In genomic region chr2:52901300-52902013, GRCm38 (mm10) we compare ENCODE assay signal across 13 mouse cellular contexts. TPM values are rescaled to one million over a fixed set of nuclear protein-coding genes. Genes with fewer than 3 reads are reported as not detected.
DNase-seq lines count a peak whose midpoint lies in the region; ATAC-seq and TF ChIP-seq lines count a peak whose summit lies in the region.
"Had no signal": no experiment of that assay in that cellular context is flagged by ENCODE, and none has a peak within 500 bp of the region (broad histone marks: within the 10 kb centered on the region; RNA-seq: fewer than 3 reads in every experiment).

No protein-coding gene starts in this region.

- no peak for TF ChIP-seq CTCF in heart, adult 2 months (IDR thresholded peaks at IDR 0.05)

- ATAC-seq in liver, embryonic 11.5 days (replicated peaks; ENCODE audit: low FRiP score) = no peak
- no peak for ATAC-seq in megakaryocyte-erythroid progenitor cell, adult 5-6 weeks (replicated peaks; ENCODE audit: low FRiP score, low TSS enrichment, poor library complexity, severe bottlenecking)

- no peaks in the 10 kb centered on the region for H3K79me2 ChIP-seq in heart, adult 2 months (replicated peaks; ENCODE audit: control insufficient read depth, insufficient read depth, low read length)

- no peak for TF ChIP-seq EP300 in heart, adult 2 months (IDR thresholded peaks at IDR 0.05; ENCODE audit: insufficient read depth, low read depth, low read length)

- no peaks in the 10 kb centered on the region for H3K27me3 ChIP-seq in liver, embryonic 11.5 days (replicated peaks; ENCODE audit: control insufficient read depth, insufficient read depth, low read length)
- H3K27me3 ChIP-seq in heart, adult 2 months (ENCODE audit: control insufficient read depth, insufficient read depth, low read length) = no peaks in the 10 kb centered on the region
- H3K27me3 ChIP-seq: CH12.LX; kidney, embryonic 15.5 days; liver, embryonic 13.5 days had no signal

- 88% methylated on average over 6 of the region's 6 CpGs for WGBS in liver, embryonic 11.5 days
- 89% methylated on average over 6 of the region's 6 CpGs for WGBS in heart, adult 2 months

- no peaks in the 10 kb centered on the region for H3K9me3 ChIP-seq in liver, embryonic 11.5 days (ENCODE audit: control insufficient read depth, low read length)
- H3K9me3 ChIP-seq: heart, embryonic 13.5 days; kidney, embryonic 15.5 days; liver, embryonic 13.5 days; midbrain, embryonic 10.5 days had no signal

- no peak overlapping the region for H3K9ac ChIP-seq in liver, embryonic 11.5 days (ENCODE audit: low read depth, low read length)
- no peak overlapping the region for H3K9ac ChIP-seq in heart, adult 2 months (ENCODE audit: low read depth, low read length)
- H3K9ac ChIP-seq: heart, embryonic 13.5 days; kidney, embryonic 15.5 days; liver, embryonic 13.5 days had no signal

- peaks cover 11% of the 10 kb centered on the region for H3K4me1 ChIP-seq in liver, embryonic 11.5 days (replicated peaks; ENCODE audit: control insufficient read depth, insufficient read depth, low read length)
- no peaks in the 10 kb centered on the region for H3K4me1 ChIP-seq in heart, adult 2 months (ENCODE audit: control insufficient read depth, insufficient read depth, low read length)
- H3K4me1 ChIP-seq: heart, embryonic 13.5 days had no signal

- intact Hi-C loops in gastrocnemius, postnatal 14 days (cut with DNase I; ENCODE audit: low total_unique reads) = no loop called here
- intact Hi-C loops in left cerebral cortex, postnatal 36 days (cut with DNase I) = loop anchor here (5.0 kb wide), 1 partner anchor 39 kb away; no protein-coding TSS in a partner anchor
- intact Hi-C loops in heart, adult 2 months (cut with DNase I) = no loop called here

- no peaks in the 10 kb centered on the region for H3K36me3 ChIP-seq in liver, embryonic 11.5 days (ENCODE audit: control insufficient read depth, insufficient read depth, low read length)
- no peaks in the 10 kb centered on the region for H3K36me3 ChIP-seq in heart, adult 2 months (ENCODE audit: control insufficient read depth, insufficient read depth, low read length)
- H3K36me3 ChIP-seq: heart, embryonic 13.5 days; kidney, embryonic 15.5 days; liver, embryonic 13.5 days; midbrain, embryonic 10.5 days had no signal

- DNase-seq in gastrocnemius, postnatal 25 days = peak; percentile 10
- DNase-seq in gastrocnemius, postnatal 14 days = no peak
- peak; percentile 20 to 45 for DNase-seq in cerebellum, adult 18-20 months
- peak; percentile 14 for DNase-seq in embryo, embryonic 11.5 days (ENCODE audit: low read depth, low spot score)
- DNase-seq in left cerebral cortex, postnatal 36 days (ENCODE audit: low spot score in 2 of 2) = peak; percentile 21 to 28
- DNase-seq in liver, embryonic 11.5 days (ENCODE audit: low spot score) = no peak
- no peak for DNase-seq in heart, adult 2 months
- DNase-seq: liver, embryonic 13.5 days had no signal

- no peak overlapping the region for H3K4me3 ChIP-seq in liver, embryonic 11.5 days (ENCODE audit: low read depth, low read length)
- no peak overlapping the region for H3K4me3 ChIP-seq in heart, adult 2 months
- H3K4me3 ChIP-seq: heart, embryonic 13.5 days; kidney, embryonic 15.5 days; liver, embryonic 13.5 days; midbrain, embryonic 10.5 days had no signal

- no peak overlapping the region for H3K4me2 ChIP-seq in liver, embryonic 11.5 days
- H3K4me2 ChIP-seq: heart, embryonic 13.5 days; kidney, embryonic 15.5 days; liver, embryonic 13.5 days had no signal

- no peak for TF ChIP-seq POLR2A in heart, adult 2 months (IDR thresholded peaks at IDR 0.05; ENCODE audit: insufficient read depth, low read depth, low read length)

- H3K27ac ChIP-seq in liver, embryonic 11.5 days (ENCODE audit: low read depth, low read length) = no peak overlapping the region
- H3K27ac ChIP-seq in heart, adult 2 months = no peak overlapping the region
- H3K27ac ChIP-seq: heart, embryonic 13.5 days; kidney, embryonic 15.5 days; liver, embryonic 13.5 days; midbrain, embryonic 10.5 days had no signal

RNA-seq across cellular contexts. Expression of gene Fmnl2, which starts 43.8 kb away (rescaled TPM):
- total RNA-seq in gastrocnemius, postnatal 25 days (2021) = 1 to 10 TPM; 6.2 to 6.8 TPM
- 1 to 10 TPM; 6.5 to 9.1 TPM for total RNA-seq in gastrocnemius, postnatal 14 days (2021)
- 10 to 100 TPM; 39.4 to 43.9 TPM for total RNA-seq in left cerebral cortex, postnatal 36 days (2021)
- 1.4 and 1.5 TPM in 2 replicates for polyA plus RNA-seq in liver, embryonic 11.5 days (2014; fragmentation: Nextera tagmentation; extraction: Ambion mirVana)
- 1 to 10 TPM; 4.5 to 6.3 TPM for total RNA-seq in heart, adult 2 months (2021)
- 1.2 and 2.9 TPM in 2 replicates for polyA plus RNA-seq in heart, adult 2 months (2012; rRNA removed)
- total RNA-seq in megakaryocyte-erythroid progenitor cell, adult 5-6 weeks (2014; fragmentation: Nextera tagmentation) = 0.35 TPM in 1 of 2 replicates, not detected in the other
- 0.70 and 0.76 TPM in 2 replicates for total RNA-seq in megakaryocyte-erythroid progenitor cell, adult 5-6 weeks (2017)

Comparison
In these comparisons a context has a peak if more than half of its experiments do, and no peak if none do; other contexts are left out.
1. DNase-seq: peak in gastrocnemius, postnatal 25 days (single experiment), cerebellum, adult 18-20 months (2 of 2), embryo, embryonic 11.5 days (single experiment) and left cerebral cortex, postnatal 36 days (2 of 2); none in gastrocnemius, postnatal 14 days (single experiment), liver, embryonic 11.5 days (single experiment) and heart, adult 2 months (0 of 2).